Mouse (Mus musculus) heart, embryonic 10.5 days (tissue): ENCODE measurements around the gene Notch2. TPM values are rescaled to one million over a fixed set of nuclear protein-coding genes. Genes with fewer than 3 reads are reported as not detected.

Experiments
- DNase-seq: peaks from one replicate; pipeline ENCODE4 v3.0.0-alpha.2; 2017; ENCODE audit warnings: low spot score
- H3K27ac ChIP-seq: fragments of 300-500 bp; sonication (generic); 2 replicates; pipeline ENCODE4 v1.5.1; 2016; ENCODE audit warnings: mild to moderate bottlenecking
- H3K27me3 ChIP-seq: fragments of 300-500 bp; sonication (generic); 2 replicates; pipeline ENCODE4 v1.6.1; 2016; ENCODE audit warnings: mild to moderate bottlenecking; ENCODE audit not compliant: poor library complexity, insufficient read depth, severe bottlenecking
- H3K36me3 ChIP-seq: fragments of 300-500 bp; sonication (generic); 2 replicates; pipeline ENCODE4 v1.6.1; 2016; ENCODE audit warnings: mild to moderate bottlenecking, moderate library complexity
- H3K4me1 ChIP-seq: fragments of 300-500 bp; sonication (generic); 2 replicates; pipeline ENCODE4 v1.6.1; 2016; ENCODE audit warnings: mild to moderate bottlenecking
- H3K4me3 ChIP-seq: fragments of 300-500 bp; sonication (generic); 2 replicates; pipeline ENCODE4 v1.5.1; 2016; ENCODE audit warnings: mild to moderate bottlenecking, moderate library complexity
- H3K9me3 ChIP-seq: fragments of 300-500 bp; sonication (generic); 2 replicates; pipeline ENCODE4 v1.6.1; 2016; ENCODE audit warnings: mild to moderate bottlenecking, moderate library complexity
- WGBS: fragments of 180-500 bp; shearing (Covaris S2); methylation state at CpG from one replicate; pipeline ENCODE4 v1.1.7; 2016; 5-methylcytosine and 5-hydroxymethylcytosine counted together
- polyA plus RNA-seq: library from polyadenylated mRNA; unstranded; fragments of >200 nt; fragmentation: Nextera tagmentation; extraction: Ambion mirVana; gene quantifications from 2 replicates; pipeline ENCODE4 v1.2.1, GENCODE M21; 2016

Notch2 gene
- polyA plus RNA-seq: 11.2 and 16.8 TPM in 2 replicates

DNA sequence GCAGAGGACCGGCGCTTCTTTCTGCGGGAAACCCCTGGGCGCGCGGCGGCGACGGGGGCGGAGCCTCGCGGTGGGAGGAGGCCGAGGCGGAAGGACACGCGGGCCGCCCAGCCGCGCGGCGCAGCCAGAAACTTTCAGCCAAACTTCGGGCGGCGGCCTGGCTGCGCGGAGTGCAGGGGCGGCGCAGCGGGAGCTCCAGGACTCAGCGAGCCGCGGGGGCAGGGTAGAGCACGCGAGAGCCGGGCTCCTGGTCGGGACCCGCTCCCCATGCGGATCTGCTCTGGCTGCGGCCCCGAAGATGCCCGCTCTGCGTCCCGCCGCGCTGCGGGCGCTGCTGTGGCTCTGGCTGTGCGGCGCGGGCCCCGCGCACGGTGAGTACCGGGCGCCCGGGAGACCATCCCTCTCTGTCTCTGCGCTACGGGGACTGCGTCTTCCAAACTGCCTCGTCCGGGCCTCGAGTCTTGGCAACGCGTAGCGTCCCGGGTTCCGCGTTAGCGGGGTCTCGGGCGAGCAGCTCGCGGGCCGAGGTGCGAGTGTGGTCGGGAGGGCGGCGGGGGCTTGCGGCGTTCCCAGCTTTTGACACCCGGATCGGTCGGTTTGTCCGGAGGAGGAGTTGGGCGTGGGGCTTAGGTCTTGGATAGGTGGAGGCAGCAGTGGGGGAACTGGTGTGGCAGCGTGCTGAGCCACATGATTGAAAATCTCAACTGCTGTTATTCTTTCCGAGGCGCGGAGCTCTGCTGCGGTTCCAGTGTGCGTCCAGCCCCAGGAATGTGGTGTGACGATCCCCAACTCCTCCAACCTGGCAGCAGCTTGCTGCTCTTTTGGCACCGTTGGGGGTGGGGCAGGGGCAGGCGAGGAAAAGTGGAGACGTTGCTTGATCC, at the start of gene Notch2:
Notch2 (plus strand) TSS at position 127 of the 881 bp plus-strand sequence.
- WGBS: under 1% methylated on average over 95 of the region's 95 CpGs
- H3K4me3 ChIP-seq: peak within 1 kb of the TSS; percentile 94
- no peaks in the 10 kb centered on the region for H3K9me3 ChIP-seq
- peak; percentile 95 for DNase-seq
- H3K4me1 ChIP-seq: peaks cover 42% of the 10 kb centered on the region
- no peaks in the 10 kb centered on the region for H3K36me3 ChIP-seq
- peaks cover 4% of the 10 kb centered on the region; the same call in 1 of the 2 replicates for H3K27me3 ChIP-seq
- H3K27ac ChIP-seq: peak within 1 kb of the TSS; percentile 98

- 42% methylated on average over 14 of the region's 14 CpGs for WGBS
- peaks cover 16% of the 10 kb centered on the region for H3K27me3 ChIP-seq
- H3K4me3 ChIP-seq: 0 out of 2 replicates have a peak overlapping the region, but pooled peaks have one; percentile 16
- DNase-seq: no peak
- no peaks in the 10 kb centered on the region for H3K36me3 ChIP-seq
- no peaks in the 10 kb centered on the region for H3K9me3 ChIP-seq
- H3K27ac ChIP-seq: peak overlapping the region; percentile 52; the same call in 1 of the 2 replicates
- peaks cover 33% of the 10 kb centered on the region for H3K4me1 ChIP-seq
These were observed 48.4 kb upstream of the Notch2 start for GRCm38 (mm10) chr3:97964878-97965353.

DNA sequence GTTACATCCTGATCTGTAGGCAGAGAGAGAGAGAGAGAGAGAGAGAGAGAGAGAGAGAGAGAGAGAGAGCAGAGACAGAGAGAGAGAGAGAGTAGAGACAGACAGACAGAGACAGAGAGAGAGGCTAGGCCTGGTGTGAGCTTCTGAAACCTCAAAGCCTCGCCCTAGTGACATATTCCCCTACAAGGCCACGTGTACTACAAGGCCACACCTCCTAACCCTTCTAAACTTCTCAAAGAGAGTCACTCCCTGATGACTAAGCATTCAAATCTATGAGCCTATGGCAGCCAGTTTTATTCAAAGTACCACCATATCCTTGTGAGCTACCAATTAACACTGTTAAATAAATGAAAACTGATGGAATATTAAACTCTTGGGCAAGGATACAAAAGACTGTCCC, 45.7 kb upstream of the Notch2 start:
- no peak overlapping the region for H3K27ac ChIP-seq
- peaks cover 32% of the 10 kb centered on the region for H3K4me1 ChIP-seq
- no peaks in the 10 kb centered on the region for H3K9me3 ChIP-seq
- peaks cover 15% of the 10 kb centered on the region; the same call in 1 of the 2 replicates for H3K27me3 ChIP-seq
- DNase-seq: no peak
- no peaks in the 10 kb centered on the region for H3K36me3 ChIP-seq
- 61% methylated on average over 2 of the region's 2 CpGs for WGBS
- H3K4me3 ChIP-seq: no peak overlapping the region

- Histone ChIP-seq H3K27me3 (peaks cover 20% of the 10 kb centered on the region; the same call in 1 of the 2 replicates), H3K36me3 (no peaks in the 10 kb centered on the region), H3K4me1 (peaks cover 31% of the 10 kb centered on the region), H3K4me3 (no peak overlapping the region), H3K9me3 (no peaks in the 10 kb centered on the region), H3K27ac (no peak overlapping the region)
- no peak for DNase-seq
- WGBS: 53% methylated on average over 2 of the region's 2 CpGs
These were observed 45.1 kb upstream of the Notch2 start for GRCm38 (mm10) chr3:97968191-97968590.

DNA sequence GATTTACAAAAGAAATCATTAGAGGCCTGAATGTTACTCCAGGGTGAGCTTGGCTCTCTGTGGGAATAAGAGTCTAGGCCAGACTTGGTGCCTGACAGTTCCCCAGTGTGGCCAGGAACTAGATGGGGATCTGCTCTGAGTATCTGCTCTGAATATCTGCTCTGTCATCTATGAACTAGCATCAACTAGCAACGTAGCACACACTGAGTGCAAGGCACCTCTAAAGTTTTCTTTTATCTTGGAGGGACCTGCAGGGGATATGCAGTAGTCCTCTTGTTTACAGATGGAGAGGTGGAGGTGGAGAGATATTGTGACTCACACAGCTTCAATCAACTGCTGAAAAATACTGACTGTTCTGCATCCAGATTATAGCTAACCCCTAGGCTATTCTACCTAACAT, 44.3 kb upstream of the Notch2 start:
- no peak overlapping the region for H3K4me3 ChIP-seq
- peaks cover 31% of the 10 kb centered on the region for H3K4me1 ChIP-seq
- 40% methylated on average over 1 of the region's 1 CpGs for WGBS
- no peaks in the 10 kb centered on the region for H3K9me3 ChIP-seq
- H3K27me3 ChIP-seq: peaks cover 20% of the 10 kb centered on the region; the same call in 1 of the 2 replicates
- no peak overlapping the region for H3K27ac ChIP-seq
- H3K36me3 ChIP-seq: no peaks in the 10 kb centered on the region
- DNase-seq: no peak

- Histone ChIP-seq H3K4me1 (peaks cover 23% of the 10 kb centered on the region), H3K9me3 (no peaks in the 10 kb centered on the region), H3K36me3 (no peaks in the 10 kb centered on the region), H3K27ac (0 out of 2 replicates have a peak overlapping the region, but pooled peaks have one; percentile 12), H3K27me3 (peaks cover 20% of the 10 kb centered on the region; the same call in 1 of the 2 replicates), H3K4me3 (peak overlapping the region; percentile 10; the same call in 1 of the 2 replicates)
- WGBS: 26% methylated on average over 7 of the region's 7 CpGs
- no peak for DNase-seq
These were observed 42.2 kb upstream of the Notch2 start for GRCm38 (mm10) chr3:97971117-97971516.

DNA sequence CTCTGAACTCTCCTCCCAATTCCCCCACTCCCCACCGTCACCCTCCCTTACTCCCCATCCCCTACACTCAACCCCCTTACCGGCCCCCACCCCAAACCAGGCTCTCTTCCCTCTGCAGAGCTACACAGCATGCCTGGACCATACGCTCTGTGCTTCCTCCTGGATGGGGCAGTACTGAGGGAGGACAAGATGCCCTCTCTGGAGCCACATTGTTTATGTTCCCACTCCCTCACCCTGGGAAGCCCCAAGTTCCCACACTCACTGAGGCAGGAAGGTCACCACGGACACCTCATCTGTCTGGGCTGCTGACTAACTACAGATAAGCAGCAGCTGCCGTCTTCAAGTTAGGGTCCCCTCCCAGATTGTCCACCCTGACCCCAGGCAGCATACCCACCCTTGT, 41.1 kb upstream of the Notch2 start:
- Histone ChIP-seq H3K4me1 (peaks cover 27% of the 10 kb centered on the region), H3K9me3 (no peaks in the 10 kb centered on the region), H3K27ac (peak overlapping the region; percentile 1; the same call in 1 of the 2 replicates), H3K27me3 (peaks cover 25% of the 10 kb centered on the region; the same call in 1 of the 2 replicates), H3K36me3 (no peaks in the 10 kb centered on the region), H3K4me3 (no peak overlapping the region)
- DNase-seq: no peak
- 27% methylated on average over 5 of the region's 5 CpGs for WGBS

DNA sequence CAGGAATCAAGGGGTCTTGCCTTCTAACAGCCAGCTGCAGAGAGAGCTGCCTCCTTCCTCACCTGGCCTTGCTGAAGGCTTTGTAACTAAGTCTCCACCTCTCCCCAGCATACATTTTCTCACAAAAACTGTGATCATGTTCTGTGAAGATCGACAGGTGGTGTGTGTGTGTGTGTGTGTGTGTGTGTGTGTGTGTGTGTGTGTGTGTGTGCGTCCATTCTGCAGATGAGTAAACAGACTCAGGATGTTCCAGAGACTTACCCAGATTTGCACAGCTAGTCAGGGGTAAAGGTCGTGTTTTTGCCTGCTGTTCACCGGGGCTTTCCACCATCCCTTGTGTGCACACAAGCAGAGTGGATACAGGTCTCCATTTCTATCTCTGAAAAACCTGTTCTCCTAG, 40.6 kb upstream of the Notch2 start:
- Histone ChIP-seq H3K27ac (0 out of 2 replicates have a peak overlapping the region, but pooled peaks have one; percentile 1), H3K27me3 (peaks cover 25% of the 10 kb centered on the region; the same call in 1 of the 2 replicates), H3K4me1 (peaks cover 32% of the 10 kb centered on the region), H3K36me3 (no peaks in the 10 kb centered on the region), H3K9me3 (no peaks in the 10 kb centered on the region), H3K4me3 (no peak overlapping the region)
- DNase-seq: no peak
- 67% methylated on average over 4 of the region's 4 CpGs for WGBS

DNA sequence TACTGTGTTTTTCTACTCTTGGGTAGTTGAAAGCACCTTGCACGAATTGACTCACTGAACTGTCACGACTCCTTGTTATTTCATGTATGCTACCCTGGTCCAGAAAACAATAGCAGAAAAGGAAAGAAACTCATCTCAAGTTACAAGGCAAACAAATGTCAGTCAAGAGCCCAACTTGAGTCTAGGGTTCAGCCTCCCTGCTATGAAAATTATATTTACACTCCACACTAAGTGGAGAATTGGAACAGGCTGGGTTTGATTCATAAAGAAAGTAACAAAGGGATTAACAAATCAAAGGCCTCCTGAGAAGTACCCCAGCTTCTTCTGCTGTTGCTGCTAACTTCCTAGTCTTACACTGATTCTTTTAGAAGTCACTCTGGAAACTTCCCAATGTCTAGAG, 40.0 kb upstream of the Notch2 start:
- Histone ChIP-seq H3K9me3 (no peaks in the 10 kb centered on the region), H3K27me3 (peaks cover 25% of the 10 kb centered on the region; the same call in 1 of the 2 replicates), H3K4me3 (no peak overlapping the region), H3K36me3 (no peaks in the 10 kb centered on the region), H3K4me1 (peaks cover 29% of the 10 kb centered on the region), H3K27ac (no peak overlapping the region)
- DNase-seq: no peak
- 39% methylated on average over 2 of the region's 2 CpGs for WGBS

DNA sequence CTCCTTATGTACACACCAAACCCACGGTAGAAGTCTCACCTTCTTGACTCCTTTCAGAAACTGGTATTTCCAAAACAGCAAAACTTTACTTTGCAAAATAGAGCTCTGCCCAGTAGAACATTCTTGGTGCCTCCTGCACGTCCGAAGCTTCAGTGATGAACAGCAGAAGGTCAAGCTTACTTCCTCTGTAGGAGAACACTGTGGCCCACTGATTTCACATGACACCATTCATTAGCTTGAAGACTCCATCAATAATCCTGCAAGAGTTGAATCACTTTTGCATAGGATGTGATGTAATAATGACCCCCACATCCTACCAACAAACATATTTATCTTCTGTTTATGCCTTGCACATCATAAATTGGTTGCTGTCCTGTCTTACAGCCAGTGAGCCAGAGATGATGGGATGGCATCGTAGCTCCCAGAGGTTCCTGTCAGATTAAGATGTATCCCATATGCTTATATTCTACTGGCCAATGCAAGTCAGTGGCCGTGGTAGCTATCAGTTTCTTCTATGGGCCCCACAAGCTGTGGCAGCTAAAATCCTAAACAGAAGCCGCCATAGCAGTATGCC, 39.0 kb upstream of the Notch2 start:
- peaks cover 26% of the 10 kb centered on the region for H3K4me1 ChIP-seq
- WGBS: 73% methylated on average over 6 of the region's 6 CpGs
- DNase-seq: no peak

GRCm38 (mm10) chr3:97976706-97977105, 36.6 kb upstream of the Notch2 start:
- Histone ChIP-seq H3K27me3 (peaks cover 19% of the 10 kb centered on the region; the same call in 1 of the 2 replicates), H3K36me3 (no peaks in the 10 kb centered on the region), H3K27ac (no peak overlapping the region), H3K9me3 (no peaks in the 10 kb centered on the region), H3K4me1 (peaks cover 20% of the 10 kb centered on the region), H3K4me3 (no peak overlapping the region)
- no peak for DNase-seq
- WGBS: 52% methylated on average over 6 of the region's 6 CpGs

More for the DNA sequence above, 39.0 kb upstream of the Notch2 start:
- Histone ChIP-seq H3K9me3 (no peaks in the 10 kb centered on the region), H3K4me3 (no peak overlapping the region), H3K27me3 (peaks cover 20% of the 10 kb centered on the region; the same call in 1 of the 2 replicates), H3K27ac (no peak overlapping the region), H3K36me3 (no peaks in the 10 kb centered on the region)

DNA sequence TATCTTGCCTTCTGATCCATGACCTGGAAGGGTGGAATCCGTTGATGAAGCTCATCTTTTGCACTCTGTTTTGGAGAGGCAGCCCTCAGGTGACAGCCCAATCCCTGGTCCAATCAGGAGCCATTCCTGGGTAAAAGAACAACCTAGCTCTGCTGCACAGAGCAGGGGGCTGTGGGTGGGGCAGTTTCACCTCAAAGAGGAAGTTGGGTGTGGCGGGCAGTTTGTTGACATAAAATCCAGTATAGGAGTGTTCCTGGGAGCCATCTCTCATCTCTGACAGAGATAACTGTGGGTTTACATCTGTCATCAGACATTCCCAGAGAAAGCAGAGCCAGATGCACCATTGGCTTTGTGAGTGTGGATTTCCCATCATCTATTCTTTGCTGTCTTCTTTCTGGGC, 34.6 kb upstream of the Notch2 start:
- Histone ChIP-seq H3K36me3 (no peaks in the 10 kb centered on the region), H3K9me3 (no peaks in the 10 kb centered on the region), H3K4me1 (peaks cover 10% of the 10 kb centered on the region; the same call in 1 of the 2 replicates), H3K27ac (no peak overlapping the region), H3K4me3 (no peak overlapping the region), H3K27me3 (0 out of 2 replicates have a peak, but pooled peaks cover 5% of the 10 kb centered on the region)
- DNase-seq: no peak
- 70% methylated on average over 2 of the region's 2 CpGs for WGBS
